Mouse (Mus musculus) stomach, postnatal 0 days (tissue): ENCODE data around the gene Il17c.

ENCODE experiments used
- CTCF ChIP-seq: IDR thresholded peaks from 2 replicates; pipeline ENCODE4 v1.5.1; 2016; ENCODE audit warnings: antibody characterized with exemption, low read depth, mild to moderate bottlenecking, moderate library complexity
- EP300 ChIP-seq: optimal IDR thresholded peaks from 2 replicates; pipeline ENCODE3; 2016; ENCODE audit warnings: antibody characterized with exemption

DNA sequence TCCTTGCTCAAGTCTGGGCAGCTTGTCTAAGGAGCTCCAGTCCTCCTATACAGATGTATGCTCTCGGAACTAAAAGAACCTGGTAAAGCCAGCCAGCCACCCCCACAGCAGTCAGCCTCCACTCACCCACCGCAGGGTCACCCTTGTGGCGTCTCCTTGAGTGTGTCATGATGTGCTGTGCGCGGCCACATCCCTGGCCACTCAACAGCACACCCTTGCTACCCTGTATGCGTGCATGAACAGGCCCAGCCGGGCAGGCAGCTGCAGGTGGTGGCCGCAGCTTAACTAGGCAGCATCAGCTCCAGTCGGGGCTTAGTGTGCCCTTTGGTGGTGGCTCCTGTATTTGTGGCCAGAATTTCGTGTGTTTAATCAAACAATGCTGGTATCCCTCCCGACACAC lies 35.4 kb downstream of the Il17c start:
- TF ChIP-seq CTCF (no peak), EP300 (no peak)
